Mouse (Mus musculus) forebrain, embryonic 14.5 days (tissue): ENCODE measurements at regions not wholly inside any gene's neighbourhood (a gene's known extent, or its start where the extent isn't known, plus 50 kb on each side); places are given as distances from the start of the nearest gene placed in this dataset.
"Not testable (repeated sequence)": the region's sequence is repeated elsewhere in the genome, so short reads cannot be mapped to it uniquely, and the experiment has no call there.

Experiments used
- ATAC-seq: fragments of 200-750 bp; cut with Nextera tagmentation; 2 replicates; pipeline ENCODE4 v1.8.0; 2017; ENCODE audit warnings: mild to moderate bottlenecking, moderate library complexity
- DNase-seq: peaks from one replicate; pipeline ENCODE4 v3.0.0-alpha.2; 2015; ENCODE audit warnings: low spot score
- H3K27ac ChIP-seq: fragments of 300-500 bp; sonication (generic); 2 replicates; pipeline ENCODE4 v1.5.1; 2014; ENCODE audit warnings: low read depth, mild to moderate bottlenecking, control low read depth, low read length, moderate library complexity
- H3K27me3 ChIP-seq: fragments of 300-500 bp; sonication (generic); replicated peaks from 2 replicates; pipeline ENCODE4 v1.6.1; 2014; ENCODE audit warnings: low read length, control low read depth, mixed read lengths; ENCODE audit not compliant: control insufficient read depth, insufficient read depth
- H3K36me3 ChIP-seq: fragments of 300-500 bp; sonication (generic); 2 replicates; pipeline ENCODE4 v1.6.1; 2014; ENCODE audit warnings: low read length, control low read depth; ENCODE audit not compliant: control insufficient read depth, insufficient read depth
- H3K4me1 ChIP-seq: fragments of 300-500 bp; sonication (generic); 2 replicates; pipeline ENCODE4 v1.6.1; 2014; ENCODE audit warnings: antibody characterized with exemption, low read length, control low read depth; ENCODE audit not compliant: control insufficient read depth, insufficient read depth
- H3K4me2 ChIP-seq: fragments of 300-500 bp; sonication (generic); 2 replicates; pipeline ENCODE4 v1.6.1; 2014; ENCODE audit warnings: mild to moderate bottlenecking, control low read depth, low read length
- H3K4me3 ChIP-seq: fragments of 300-500 bp; sonication (generic); 2 replicates; pipeline ENCODE4 v1.5.1; 2014; ENCODE audit warnings: low read depth, low read length, control low read depth
- H3K9ac ChIP-seq: fragments of 300-500 bp; sonication (generic); 2 replicates; pipeline ENCODE4 v1.6.1; 2014; ENCODE audit warnings: mild to moderate bottlenecking, low read length, control low read depth, moderate library complexity
- H3K9me3 ChIP-seq: fragments of 300-500 bp; sonication (generic); replicated peaks from 2 replicates; pipeline ENCODE4 v1.6.1; 2016; ENCODE audit warnings: low read length, control low read depth, mixed read lengths; ENCODE audit not compliant: control insufficient read depth
- WGBS: fragments of 180-500 bp; shearing (Covaris S2); extraction: QIAGEN DNeasy Blood & Tissue Kit; methylation state at CpG from one replicate; pipeline ENCODE4 v1.1.7; 2014; 5-methylcytosine and 5-hydroxymethylcytosine counted together

GRCm38 (mm10) chr3:6866148-6866483 lies 245.9 kb upstream of the 1700008P02Rik start:
- Histone ChIP-seq H3K9ac (no peak overlapping the region), H3K36me3 (no peaks in the 10 kb centered on the region), H3K9me3 (no peaks in the 10 kb centered on the region), H3K4me2 (no peak overlapping the region), H3K27ac (no peak overlapping the region), H3K4me1 (no peaks in the 10 kb centered on the region; the same call in 1 of the 2 replicates), H3K27me3 (no peaks in the 10 kb centered on the region), H3K4me3 (no peak overlapping the region)
- DNase-seq (no peak), ATAC-seq (peak; percentile 66)

GRCm38 (mm10) chr3:6865462-6866147 lies 245.4 kb upstream of the 1700008P02Rik start:
- Histone ChIP-seq H3K36me3 (no peaks in the 10 kb centered on the region), H3K4me3 (no peak overlapping the region), H3K9me3 (no peaks in the 10 kb centered on the region), H3K27me3 (no peaks in the 10 kb centered on the region), H3K27ac (no peak overlapping the region), H3K4me2 (no peak overlapping the region), H3K9ac (no peak overlapping the region), H3K4me1 (no peaks in the 10 kb centered on the region; the same call in 1 of the 2 replicates)
- whole genome bisulfite sequencing: 45% methylated on average over 3 of the region's 3 CpGs
- ATAC-seq: peak; percentile 97
- peak; percentile 90 for DNase-seq

- no peak overlapping the region for H3K27ac ChIP-seq
- no peak for ATAC-seq
- no peak overlapping the region for H3K9ac ChIP-seq
- H3K36me3 ChIP-seq: no peaks in the 10 kb centered on the region
- H3K4me3 ChIP-seq: no peak overlapping the region
- WGBS: 93% methylated on average over 2 of the region's 2 CpGs
- H3K9me3 ChIP-seq: no peaks in the 10 kb centered on the region
- DNase-seq: no peak
- no peaks in the 10 kb centered on the region for H3K27me3 ChIP-seq
- H3K4me1 ChIP-seq: no peaks in the 10 kb centered on the region
- H3K4me2 ChIP-seq: no peak overlapping the region
Observed at GRCm38 (mm10) chr3:6859866-6860180, 239.6 kb upstream of the 1700008P02Rik start.

GRCm38 (mm10) chr3:6858982-6859865 lies 239.0 kb upstream of the 1700008P02Rik start:
- peak; percentile 13 for DNase-seq
- Histone ChIP-seq H3K36me3 (no peaks in the 10 kb centered on the region), H3K4me1 (no peaks in the 10 kb centered on the region), H3K27ac (no peak overlapping the region), H3K4me3 (no peak overlapping the region), H3K4me2 (no peak overlapping the region), H3K27me3 (no peaks in the 10 kb centered on the region), H3K9ac (no peak overlapping the region), H3K9me3 (no peaks in the 10 kb centered on the region)
- peak; percentile 81 for ATAC-seq
- 43% methylated on average over 4 of the region's 4 CpGs for WGBS

GRCm38 (mm10) chr3:6819332-6819731 lies 199.1 kb upstream of the 1700008P02Rik start:
- H3K9ac ChIP-seq: no peak overlapping the region
- no peak overlapping the region for H3K4me3 ChIP-seq
- H3K27me3 ChIP-seq: no peaks in the 10 kb centered on the region
- no peaks in the 10 kb centered on the region for H3K36me3 ChIP-seq
- H3K4me2 ChIP-seq: no peak overlapping the region
- H3K9me3 ChIP-seq: no peaks in the 10 kb centered on the region
- 85% methylated on average over 7 of the region's 7 CpGs for WGBS
- H3K4me1 ChIP-seq: no peaks in the 10 kb centered on the region
- H3K27ac ChIP-seq: no peak overlapping the region
- no peak for DNase-seq
- no peak for ATAC-seq

- Histone ChIP-seq H3K27me3 (no peaks in the 10 kb centered on the region), H3K4me1 (no peaks in the 10 kb centered on the region), H3K27ac (no peak overlapping the region), H3K9me3 (no peaks in the 10 kb centered on the region), H3K4me2 (no peak overlapping the region), H3K9ac (no peak overlapping the region), H3K36me3 (no peaks in the 10 kb centered on the region), H3K4me3 (no peak overlapping the region)
- ATAC-seq (no peak), DNase-seq (no peak)
- 59% methylated on average over 2 of the region's 2 CpGs for WGBS
Observed at GRCm38 (mm10) chr3:6812346-6812745, 192.1 kb upstream of the 1700008P02Rik start.

GRCm38 (mm10) chr3:6809381-6809950 lies 189.2 kb upstream of the 1700008P02Rik start:
- Histone ChIP-seq H3K4me3 (no peak overlapping the region), H3K9ac (no peak overlapping the region), H3K27me3 (no peaks in the 10 kb centered on the region), H3K9me3 (no peaks in the 10 kb centered on the region), H3K4me2 (no peak overlapping the region), H3K4me1 (no peaks in the 10 kb centered on the region), H3K36me3 (no peaks in the 10 kb centered on the region), H3K27ac (no peak overlapping the region)
- DNase-seq: peak; percentile 46
- 27% methylated on average over 2 of the region's 2 CpGs for WGBS
- peak; percentile 23; the same call in 1 of the 2 replicates for ATAC-seq

- not testable (repeated sequence) for ATAC-seq
- 94% methylated on average over 30 of the region's 37 CpGs for WGBS
Observed at GRCm38 (mm10) chr3:6800092-6800716, 180.0 kb upstream of the 1700008P02Rik start.

More at GRCm38 (mm10) chr3:6800092-6800716, 180.0 kb upstream of the 1700008P02Rik start:
- not testable (repeated sequence) for DNase-seq, H3K27ac ChIP-seq, H3K9me3 ChIP-seq, H3K4me1 ChIP-seq, H3K36me3 ChIP-seq, H3K4me3 ChIP-seq, H3K4me2 ChIP-seq, H3K27me3 ChIP-seq, H3K9ac ChIP-seq
